9 mouse cellular contexts compared by ENCODE assay signal in genomic region chr12:78984035-78984432, GRCm38 (mm10). TPM values are rescaled to one million over a fixed set of nuclear protein-coding genes. Genes with fewer than 3 reads are reported as not detected.
DNase-seq lines count a peak whose midpoint lies in the region; ATAC-seq lines count a peak whose summit lies in the region.
"Had no signal": no experiment of that assay in that cellular context is flagged by ENCODE, and none has a peak within 500 bp of the region (broad histone marks: within the 10 kb centered on the region; RNA-seq: fewer than 3 reads in every experiment).

No protein-coding gene starts in this region.

- no peak overlapping the region for H3K27ac ChIP-seq in intestine, embryonic 14.5 days (ENCODE audit: low read depth)
- H3K27ac ChIP-seq in intestine, embryonic 15.5 days, result no peak overlapping the region
- H3K27ac ChIP-seq: macrophage had no signal

- H3K36me3 ChIP-seq in intestine, embryonic 14.5 days (ENCODE audit: control insufficient read depth, insufficient read depth, low read length), result no peaks in the 10 kb centered on the region
- H3K36me3 ChIP-seq in intestine, embryonic 15.5 days, result no peaks in the 10 kb centered on the region

- no peaks in the 10 kb centered on the region for H3K27me3 ChIP-seq in intestine, embryonic 14.5 days (replicated peaks; ENCODE audit: control insufficient read depth, insufficient read depth, low read length)
- no peaks in the 10 kb centered on the region for H3K27me3 ChIP-seq in intestine, embryonic 15.5 days (replicated peaks)

- H3K4me1 ChIP-seq in intestine, embryonic 14.5 days (replicated peaks; ENCODE audit: control insufficient read depth, insufficient read depth, low read length), result no peaks in the 10 kb centered on the region
- H3K4me1 ChIP-seq in intestine, embryonic 15.5 days (replicated peaks), result no peaks in the 10 kb centered on the region; the same call in 1 of the 2 replicates

- H3K4me3 ChIP-seq in intestine, embryonic 14.5 days (ENCODE audit: low read depth, low read length), result no peak overlapping the region
- no peak overlapping the region for H3K4me3 ChIP-seq in intestine, embryonic 15.5 days (replicated peaks)

- H3K9me3 ChIP-seq in intestine, embryonic 14.5 days (ENCODE audit: control insufficient read depth, low read length), result no peaks in the 10 kb centered on the region
- H3K9me3 ChIP-seq in intestine, embryonic 15.5 days, result no peaks in the 10 kb centered on the region

- no peak overlapping the region for H3K4me2 ChIP-seq in intestine, embryonic 14.5 days (ENCODE audit: low read length)
- H3K4me2 ChIP-seq in intestine, embryonic 15.5 days (replicated peaks), result no peak overlapping the region

- H3K9ac ChIP-seq in intestine, embryonic 14.5 days (ENCODE audit: low read length), result no peak overlapping the region
- H3K9ac ChIP-seq in intestine, embryonic 15.5 days, result no peak overlapping the region

- ATAC-seq in intestine, embryonic 14.5 days (replicated peaks; ENCODE audit: low FRiP score, low TSS enrichment, low read depth), result 0 out of 2 replicates have a peak, but pooled peaks have one; percentile 38
- ATAC-seq in intestine, embryonic 15.5 days, result no peak

- DNase-seq in intestine, embryonic 14.5 days (ENCODE audit: low spot score), result no peak
- peak; percentile 78 for DNase-seq in cerebellum, adult 11-12 months
- peak; percentile 98 for DNase-seq in gonadal fat pad, adult 2 months (ENCODE audit: low read depth)
- peak; percentile 59 for DNase-seq in layer of hippocampus, adult 9-11 months
- DNase-seq in right cerebral cortex, postnatal 14 days, result peak; percentile 66
- no peak for DNase-seq in thymus, postnatal 25 days
- DNase-seq in embryo, embryonic 10.5 days (ENCODE audit: low spot score), result no peak

- WGBS in intestine, embryonic 14.5 days, result 60% methylated on average over 3 of the region's 3 CpGs
- WGBS in intestine, embryonic 15.5 days, result 57% methylated on average over 3 of the region's 3 CpGs

RNA-seq across cellular contexts. Expression of gene Tmem229b, which starts 23.4 kb away (rescaled TPM):
- 5.7 and 6.7 TPM in 2 replicates for polyA plus RNA-seq in intestine, embryonic 14.5 days (2014; fragmentation: Nextera tagmentation; extraction: Ambion mirVana)
- 5.0 and 5.2 TPM in 2 replicates for polyA plus RNA-seq in intestine, embryonic 15.5 days (2015; fragmentation: Nextera tagmentation; extraction: Ambion mirVana)
- polyA plus RNA-seq in gonadal fat pad, adult 2 months (2012; rRNA removed), result 27.4 and 34.8 TPM in 2 replicates

RNA-seq across cellular contexts. Expression of gene Plekhh1, which starts 44.9 kb away (rescaled TPM):
- 6.7 and 6.8 TPM in 2 replicates for polyA plus RNA-seq in intestine, embryonic 14.5 days (2014; fragmentation: Nextera tagmentation; extraction: Ambion mirVana)
- polyA plus RNA-seq in intestine, embryonic 15.5 days (2015; fragmentation: Nextera tagmentation; extraction: Ambion mirVana), result 6.8 and 7.3 TPM in 2 replicates
- 14.9 and 15.1 TPM in 2 replicates for polyA plus RNA-seq in gonadal fat pad, adult 2 months (2012; rRNA removed)

Comparison
In these comparisons a context has a peak if more than half of its experiments do, and no peak if none do; other contexts are left out.
1. DNase-seq: peak in cerebellum, adult 11-12 months (single experiment), gonadal fat pad, adult 2 months (single experiment), layer of hippocampus, adult 9-11 months (single experiment) and right cerebral cortex, postnatal 14 days (single experiment); none in intestine, embryonic 14.5 days (single experiment), thymus, postnatal 25 days (single experiment) and embryo, embryonic 10.5 days (single experiment).